Mouse (Mus musculus) stomach, embryonic 16.5 days (tissue): ENCODE measurements around the gene Rft1. TPM values are rescaled to one million over a fixed set of nuclear protein-coding genes. Genes with fewer than 3 reads are reported as not detected.

Source experiments
- ATAC-seq: fragments of 200-750 bp; cut with Nextera tagmentation; 2 replicates; pipeline ENCODE4 v1.8.0; 2017; ENCODE audit warnings: moderate number of reproducible peaks, moderate TSS enrichment; ENCODE audit not compliant: insufficient read depth, low FRiP score
- H3K27ac ChIP-seq: fragments of 300-500 bp; sonication (generic); 2 replicates; pipeline ENCODE4 v1.5.1; 2014; ENCODE audit warnings: low read length
- H3K27me3 ChIP-seq: fragments of 300-500 bp; sonication (generic); 2 replicates; pipeline ENCODE4 v1.6.1; 2014; ENCODE audit warnings: low read length, control low read depth, mixed read lengths; ENCODE audit not compliant: control insufficient read depth, insufficient read depth
- H3K36me3 ChIP-seq: fragments of 300-500 bp; sonication (generic); 2 replicates; pipeline ENCODE4 v1.6.1; 2014; ENCODE audit warnings: low read length; ENCODE audit not compliant: control insufficient read depth, insufficient read depth
- H3K4me1 ChIP-seq: fragments of 300-500 bp; sonication (generic); 2 replicates; pipeline ENCODE4 v1.6.1; 2014; ENCODE audit warnings: low read length, control low read depth, mixed read lengths; ENCODE audit not compliant: control insufficient read depth, insufficient read depth
- H3K4me2 ChIP-seq: fragments of 300-500 bp; sonication (generic); 2 replicates; pipeline ENCODE4 v1.6.1; 2014; ENCODE audit warnings: low read depth, low read length, mixed read lengths
- H3K4me3 ChIP-seq: fragments of 300-500 bp; sonication (generic); replicated peaks from 2 replicates; pipeline ENCODE4 v1.5.1; 2014; ENCODE audit warnings: mild to moderate bottlenecking, low read length
- H3K9ac ChIP-seq: fragments of 300-500 bp; sonication (generic); 2 replicates; pipeline ENCODE4 v1.6.1; 2014; ENCODE audit warnings: low read length
- H3K9me3 ChIP-seq: fragments of 300-500 bp; sonication (generic); replicated peaks from 2 replicates; pipeline ENCODE4 v1.6.1; 2016; ENCODE audit warnings: low read length, control low read depth; ENCODE audit not compliant: control insufficient read depth
- WGBS: fragments of 180-500 bp; shearing (Covaris S2); extraction: QIAGEN DNeasy Blood & Tissue Kit; methylation state at CpG from one replicate; pipeline ENCODE4 v1.1.7; 2014; 5-methylcytosine and 5-hydroxymethylcytosine counted together
- polyA plus RNA-seq: library from polyadenylated mRNA; unstranded; fragments of >200 nt; fragmentation: Nextera tagmentation; extraction: Ambion mirVana; gene quantifications from 2 replicates; pipeline ENCODE4 v1.2.1, GENCODE M21; 2015

The Rft1 gene
- polyA plus RNA-seq, 1 experiment from 2014 or later = 17.7 TPM

DNA sequence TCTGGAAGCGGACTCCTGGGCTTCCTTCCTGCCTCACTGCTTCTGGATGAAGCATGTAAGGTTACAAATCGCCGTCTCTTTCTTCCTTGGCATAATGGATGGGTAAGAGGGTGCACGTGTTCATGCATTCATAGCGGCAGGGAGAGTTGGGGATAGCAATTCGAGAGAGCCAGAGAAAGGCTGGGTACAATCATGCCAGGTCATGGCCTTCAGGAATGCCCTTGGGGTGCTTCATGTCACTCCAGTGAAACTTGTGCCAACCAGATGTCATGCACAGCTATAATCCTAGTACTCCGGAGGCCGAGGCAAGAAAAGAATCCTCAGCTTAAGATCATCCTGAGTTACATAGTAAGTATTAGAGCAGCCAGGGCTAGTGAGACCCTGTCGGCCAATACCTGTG lies 17.7 kb upstream of the Rft1 start:
- Histone ChIP-seq H3K4me2 (no peak overlapping the region), H3K36me3 (no peaks in the 10 kb centered on the region), H3K4me1 (peaks cover 16% of the 10 kb centered on the region), H3K27ac (peak overlapping the region; percentile 34; the same call in 1 of the 2 replicates), H3K9me3 (no peaks in the 10 kb centered on the region), H3K4me3 (no peak overlapping the region), H3K9ac (no peak overlapping the region), H3K27me3 (no peaks in the 10 kb centered on the region)
- WGBS = 81% methylated on average over 9 of the region's 9 CpGs
- no peak for ATAC-seq

- peak; percentile 71; the same call in 1 of the 2 replicates for ATAC-seq
- Histone ChIP-seq H3K36me3 (no peaks in the 10 kb centered on the region), H3K4me2 (no peak overlapping the region), H3K27ac (peak overlapping the region; percentile 38; the same call in 1 of the 2 replicates), H3K9ac (0 out of 2 replicates have a peak overlapping the region, but pooled peaks have one; percentile 10), H3K4me1 (peaks cover 11% of the 10 kb centered on the region), H3K9me3 (no peaks in the 10 kb centered on the region), H3K4me3 (no peak overlapping the region), H3K27me3 (no peaks in the 10 kb centered on the region)
- WGBS = 72% methylated on average over 2 of the region's 2 CpGs
These were observed 17.1 kb upstream of the Rft1 start for GRCm38 (mm10) chr14:30637087-30637486.

GRCm38 (mm10) chr14:30638009-30638408 lies 16.2 kb upstream of the Rft1 start:
- peaks cover 11% of the 10 kb centered on the region; the same call in 1 of the 2 replicates for H3K4me1 ChIP-seq
- H3K27me3 ChIP-seq = no peaks in the 10 kb centered on the region
- no peak overlapping the region for H3K4me2 ChIP-seq
- no peaks in the 10 kb centered on the region for H3K36me3 ChIP-seq
- no peak overlapping the region for H3K27ac ChIP-seq
- 79% methylated on average over 4 of the region's 4 CpGs for WGBS
- no peak overlapping the region for H3K4me3 ChIP-seq
- no peak overlapping the region for H3K9ac ChIP-seq
- no peaks in the 10 kb centered on the region for H3K9me3 ChIP-seq
- no peak for ATAC-seq

GRCm38 (mm10) chr14:30638686-30639085 lies 15.5 kb upstream of the Rft1 start:
- no peak overlapping the region for H3K9ac ChIP-seq
- peaks cover 11% of the 10 kb centered on the region; the same call in 1 of the 2 replicates for H3K4me1 ChIP-seq
- no peak for ATAC-seq
- H3K27ac ChIP-seq = no peak overlapping the region
- no peaks in the 10 kb centered on the region for H3K9me3 ChIP-seq
- no peaks in the 10 kb centered on the region for H3K27me3 ChIP-seq
- H3K4me2 ChIP-seq = no peak overlapping the region
- H3K4me3 ChIP-seq = no peak overlapping the region
- WGBS = 79% methylated on average over 4 of the region's 4 CpGs
- no peaks in the 10 kb centered on the region for H3K36me3 ChIP-seq

GRCm38 (mm10) chr14:30641748-30642147 lies 12.4 kb upstream of the Rft1 start:
- H3K9me3 ChIP-seq = no peaks in the 10 kb centered on the region
- H3K9ac ChIP-seq = no peak overlapping the region
- H3K4me1 ChIP-seq = 0 out of 2 replicates have a peak, but pooled peaks cover 8% of the 10 kb centered on the region
- no peaks in the 10 kb centered on the region for H3K27me3 ChIP-seq
- no peak for ATAC-seq
- no peak overlapping the region for H3K4me3 ChIP-seq
- no peaks in the 10 kb centered on the region for H3K36me3 ChIP-seq
- H3K27ac ChIP-seq = no peak overlapping the region
- WGBS = 66% methylated on average over 2 of the region's 2 CpGs
- no peak overlapping the region for H3K4me2 ChIP-seq

- no peak overlapping the region for H3K9ac ChIP-seq
- no peak overlapping the region for H3K4me3 ChIP-seq
- no peaks in the 10 kb centered on the region for H3K9me3 ChIP-seq
- no peak overlapping the region for H3K27ac ChIP-seq
- H3K36me3 ChIP-seq = no peaks in the 10 kb centered on the region
- no peak for ATAC-seq
- no peaks in the 10 kb centered on the region for H3K4me1 ChIP-seq
- H3K4me2 ChIP-seq = no peak overlapping the region
- 85% methylated on average over 2 of the region's 2 CpGs for WGBS
- no peaks in the 10 kb centered on the region for H3K27me3 ChIP-seq
These were observed 10.1 kb upstream of the Rft1 start for GRCm38 (mm10) chr14:30644026-30644425.

GRCm38 (mm10) chr14:30645066-30645465 lies 9.1 kb upstream of the Rft1 start:
- Histone ChIP-seq H3K27ac (no peak overlapping the region), H3K27me3 (no peaks in the 10 kb centered on the region), H3K9me3 (no peaks in the 10 kb centered on the region), H3K4me3 (no peak overlapping the region), H3K4me2 (no peak overlapping the region), H3K9ac (no peak overlapping the region), H3K4me1 (no peaks in the 10 kb centered on the region), H3K36me3 (no peaks in the 10 kb centered on the region)
- 62% methylated on average over 8 of the region's 8 CpGs for WGBS
- ATAC-seq = no peak

DNA sequence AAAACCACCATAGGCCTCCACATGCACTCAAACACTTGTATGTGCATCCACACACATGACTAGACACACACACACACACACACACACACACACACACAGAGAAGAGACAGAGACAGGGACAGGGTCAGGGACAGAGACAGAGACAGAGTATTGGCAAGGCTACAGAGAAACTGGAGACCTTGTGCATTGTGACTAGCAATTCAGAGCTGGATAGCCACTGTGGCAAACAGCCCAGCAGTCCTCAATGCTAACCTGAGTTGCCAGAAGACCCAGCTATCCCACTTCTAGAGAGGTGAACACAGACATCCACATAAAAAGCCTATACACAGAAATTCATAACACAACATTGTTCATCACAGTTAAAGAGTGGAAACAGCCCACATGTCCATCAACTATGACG lies 7.7 kb upstream of the Rft1 start:
- Histone ChIP-seq H3K4me2 (no peak overlapping the region), H3K4me3 (no peak overlapping the region), H3K27ac (no peak overlapping the region), H3K9me3 (no peaks in the 10 kb centered on the region), H3K4me1 (no peaks in the 10 kb centered on the region), H3K9ac (no peak overlapping the region), H3K27me3 (no peaks in the 10 kb centered on the region), H3K36me3 (no peaks in the 10 kb centered on the region)
- WGBS = 83% methylated on average over 1 of the region's 1 CpGs
- no peak for ATAC-seq

DNA sequence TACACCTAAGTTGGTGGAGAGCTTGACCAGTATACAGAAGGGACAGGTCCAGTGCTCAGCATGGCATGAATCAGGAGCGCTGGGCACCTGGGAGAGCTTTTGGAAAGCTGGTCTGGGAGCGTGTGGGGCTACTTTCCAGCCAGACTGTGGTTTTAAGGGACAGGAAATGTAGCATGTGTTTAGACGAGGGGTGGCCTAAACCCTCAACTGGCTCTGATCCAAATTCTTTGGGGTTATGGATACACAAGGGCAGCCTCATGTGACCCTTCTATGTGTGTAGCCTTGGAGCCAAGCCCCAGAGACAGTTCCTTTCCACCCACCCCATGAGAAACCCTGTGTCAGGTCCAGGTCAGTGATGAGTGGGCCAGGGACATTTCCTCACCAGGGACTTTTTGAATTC lies 5.7 kb upstream of the Rft1 start:
- Histone ChIP-seq H3K4me1 (no peaks in the 10 kb centered on the region), H3K4me2 (no peak overlapping the region), H3K4me3 (no peak overlapping the region), H3K9me3 (no peaks in the 10 kb centered on the region), H3K36me3 (no peaks in the 10 kb centered on the region), H3K9ac (no peak overlapping the region), H3K27ac (no peak overlapping the region), H3K27me3 (no peaks in the 10 kb centered on the region)
- no peak for ATAC-seq
- WGBS = 48% methylated on average over 3 of the region's 3 CpGs

- Histone ChIP-seq H3K27me3 (no peaks in the 10 kb centered on the region), H3K36me3 (no peaks in the 10 kb centered on the region), H3K4me3 (no peak overlapping the region), H3K9me3 (no peaks in the 10 kb centered on the region), H3K9ac (no peak overlapping the region), H3K4me1 (peaks cover 2% of the 10 kb centered on the region), H3K27ac (no peak overlapping the region), H3K4me2 (no peak overlapping the region)
- WGBS = 78% methylated on average over 8 of the region's 8 CpGs
- ATAC-seq = no peak
These were observed 4.4 kb upstream of the Rft1 start for GRCm38 (mm10) chr14:30649745-30650144.
